Mouse (Mus musculus) stomach, embryonic 15.5 days (tissue): Measurements from ENCODE around the gene Ciart. TPM values are rescaled to one million over a fixed set of nuclear protein-coding genes. Genes with fewer than 3 reads are reported as not detected.

ENCODE experiments used
- ATAC-seq: fragments of 200-750 bp; cut with Nextera tagmentation; 2 replicates; pipeline ENCODE4 v1.8.0; 2017; ENCODE audit warnings: low read depth, moderate number of reproducible peaks, moderate TSS enrichment; ENCODE audit not compliant: insufficient read depth, low FRiP score
- H3K27ac ChIP-seq: fragments of 300-500 bp; sonication (generic); 2 replicates; pipeline ENCODE4 v1.5.1; 2015; ENCODE audit warnings: mild to moderate bottlenecking, inconsistent platforms
- H3K27me3 ChIP-seq: fragments of 300-500 bp; sonication (generic); replicated peaks from 2 replicates; pipeline ENCODE4 v1.6.1; 2015; ENCODE audit warnings: inconsistent platforms
- H3K36me3 ChIP-seq: fragments of 300-500 bp; sonication (generic); 2 replicates; pipeline ENCODE4 v1.6.1; 2015; ENCODE audit warnings: inconsistent platforms
- H3K4me1 ChIP-seq: fragments of 300-500 bp; sonication (generic); 2 replicates; pipeline ENCODE4 v1.6.1; 2015; ENCODE audit warnings: inconsistent platforms
- H3K4me2 ChIP-seq: fragments of 300-500 bp; sonication (generic); 2 replicates; pipeline ENCODE4 v1.6.1; 2015; ENCODE audit warnings: mild to moderate bottlenecking, inconsistent platforms
- H3K4me3 ChIP-seq: fragments of 300-500 bp; sonication (generic); replicated peaks from 2 replicates; pipeline ENCODE4 v1.5.1; 2015; ENCODE audit warnings: inconsistent platforms
- H3K9ac ChIP-seq: fragments of 300-500 bp; sonication (generic); 2 replicates; pipeline ENCODE4 v1.6.1; 2015; ENCODE audit warnings: inconsistent platforms
- H3K9me3 ChIP-seq: fragments of 300-500 bp; sonication (generic); 2 replicates; pipeline ENCODE4 v1.6.1; 2016; ENCODE audit warnings: inconsistent platforms
- WGBS: fragments of 180-500 bp; shearing (Covaris S2); methylation state at CpG from one replicate; pipeline ENCODE4 v1.1.7; 2015; 5-methylcytosine and 5-hydroxymethylcytosine counted together
- polyA plus RNA-seq: library from polyadenylated mRNA; unstranded; fragments of >200 nt; fragmentation: Nextera tagmentation; extraction: Ambion mirVana; gene quantifications from 2 replicates; pipeline ENCODE4 v1.2.1, GENCODE M21; 2015

The Ciart gene
- polyA plus RNA-seq, 1 experiment from 2014 or later, result 5.6 TPM

GRCm38 (mm10) chr3:95879063-95879462 lies 3.0 kb downstream of the Ciart start:
- WGBS, result 85% methylated on average over 4 of the region's 4 CpGs
- no peak overlapping the region for H3K27ac ChIP-seq

GRCm38 (mm10) chr3:95872048-95872447 lies 10.0 kb downstream of the Ciart start:
- ATAC-seq, result no peak
- Histone ChIP-seq H3K9ac (peak overlapping the region; percentile 69; the same call in 1 of the 2 replicates), H3K4me3 (peak overlapping the region; percentile 70), H3K27me3 (no peaks in the 10 kb centered on the region), H3K36me3 (peaks cover 6% of the 10 kb centered on the region; the same call in 1 of the 2 replicates), H3K27ac (peak overlapping the region; percentile 22; the same call in 1 of the 2 replicates), H3K4me2 (peak overlapping the region; percentile 61), H3K9me3 (no peaks in the 10 kb centered on the region), H3K4me1 (peaks cover 6% of the 10 kb centered on the region; the same call in 1 of the 2 replicates)
- WGBS, result 75% methylated on average over 7 of the region's 7 CpGs

More at GRCm38 (mm10) chr3:95879063-95879462, 3.0 kb downstream of the Ciart start:
- H3K36me3 ChIP-seq, result no peaks in the 10 kb centered on the region
- H3K9me3 ChIP-seq, result no peaks in the 10 kb centered on the region
- H3K4me3 ChIP-seq, result no peak overlapping the region
- peaks cover 11% of the 10 kb centered on the region; the same call in 1 of the 2 replicates for H3K4me1 ChIP-seq
- H3K9ac ChIP-seq, result no peak overlapping the region
- no peak overlapping the region for H3K4me2 ChIP-seq
- no peak for ATAC-seq
- H3K27me3 ChIP-seq, result no peaks in the 10 kb centered on the region

- WGBS, result under 1% methylated on average over 33 of the region's 33 CpGs
- no peaks in the 10 kb centered on the region for H3K27me3 ChIP-seq
- ATAC-seq, result peak; percentile 96
- H3K9ac ChIP-seq, result peak within 1 kb of the TSS; percentile 69
- H3K9me3 ChIP-seq, result no peaks in the 10 kb centered on the region
- peaks cover 6% of the 10 kb centered on the region; the same call in 1 of the 2 replicates for H3K4me1 ChIP-seq
- H3K27ac ChIP-seq, result peak within 1 kb of the TSS; percentile 90
- peak within 1 kb of the TSS; percentile 70 for H3K4me3 ChIP-seq
- peak within 1 kb of the TSS; percentile 61 for H3K4me2 ChIP-seq
- peaks cover 6% of the 10 kb centered on the region; the same call in 1 of the 2 replicates for H3K36me3 ChIP-seq
Measured at GRCm38 (mm10) chr3:95871392-95871867, 10.6 kb downstream of the Ciart start, which contains the start of gene Mrps21. TSS of gene Mrps21 (minus strand) at chr3:95871519.

GRCm38 (mm10) chr3:95870976-95871375 lies 11.1 kb downstream of the Ciart start:
- 0 out of 2 replicates have a peak, but pooled peaks have one; percentile 11 for ATAC-seq
- Histone ChIP-seq H3K27ac (peak overlapping the region; percentile 90), H3K9me3 (no peaks in the 10 kb centered on the region), H3K4me1 (peaks cover 6% of the 10 kb centered on the region; the same call in 1 of the 2 replicates), H3K4me2 (peak overlapping the region; percentile 61), H3K36me3 (peaks cover 6% of the 10 kb centered on the region; the same call in 1 of the 2 replicates), H3K4me3 (peak overlapping the region; percentile 70), H3K27me3 (no peaks in the 10 kb centered on the region), H3K9ac (peak overlapping the region; percentile 69)
- WGBS, result 4% methylated on average over 15 of the region's 15 CpGs

GRCm38 (mm10) chr3:95867408-95867807 lies 14.6 kb downstream of the Ciart start:
- WGBS, result 92% methylated on average over 2 of the region's 2 CpGs
- peaks cover 5% of the 10 kb centered on the region; the same call in 1 of the 2 replicates for H3K4me1 ChIP-seq
- H3K36me3 ChIP-seq, result peaks cover 6% of the 10 kb centered on the region; the same call in 1 of the 2 replicates
- H3K27ac ChIP-seq, result no peak overlapping the region
- no peak overlapping the region for H3K4me2 ChIP-seq
- no peak overlapping the region for H3K4me3 ChIP-seq
- no peaks in the 10 kb centered on the region for H3K9me3 ChIP-seq
- H3K9ac ChIP-seq, result no peak overlapping the region
- no peaks in the 10 kb centered on the region for H3K27me3 ChIP-seq
- no peak for ATAC-seq

- 85% methylated on average over 5 of the region's 5 CpGs for WGBS
- H3K27me3 ChIP-seq, result no peaks in the 10 kb centered on the region
- H3K9me3 ChIP-seq, result no peaks in the 10 kb centered on the region
- no peak overlapping the region for H3K27ac ChIP-seq
- peaks cover 6% of the 10 kb centered on the region; the same call in 1 of the 2 replicates for H3K36me3 ChIP-seq
- no peak for ATAC-seq
- no peak overlapping the region for H3K9ac ChIP-seq
- H3K4me1 ChIP-seq, result no peaks in the 10 kb centered on the region
- H3K4me3 ChIP-seq, result no peak overlapping the region
- H3K4me2 ChIP-seq, result no peak overlapping the region
Measured at GRCm38 (mm10) chr3:95866071-95866470, 16.0 kb downstream of the Ciart start.

GRCm38 (mm10) chr3:95865571-95865970 lies 16.5 kb downstream of the Ciart start:
- 95% methylated on average over 20 of the region's 20 CpGs for WGBS
- Histone ChIP-seq H3K36me3 (peaks cover 6% of the 10 kb centered on the region; the same call in 1 of the 2 replicates), H3K27ac (no peak overlapping the region), H3K9me3 (no peaks in the 10 kb centered on the region), H3K4me3 (no peak overlapping the region), H3K4me1 (no peaks in the 10 kb centered on the region), H3K9ac (no peak overlapping the region), H3K4me2 (no peak overlapping the region), H3K27me3 (no peaks in the 10 kb centered on the region)
- ATAC-seq, result no peak

GRCm38 (mm10) chr3:95865050-95865449 lies 17.0 kb downstream of the Ciart start:
- Histone ChIP-seq H3K9me3 (no peaks in the 10 kb centered on the region), H3K27ac (no peak overlapping the region), H3K4me3 (no peak overlapping the region), H3K4me2 (no peak overlapping the region), H3K27me3 (no peaks in the 10 kb centered on the region), H3K4me1 (no peaks in the 10 kb centered on the region), H3K36me3 (peaks cover 6% of the 10 kb centered on the region; the same call in 1 of the 2 replicates), H3K9ac (no peak overlapping the region)
- no peak for ATAC-seq
- 76% methylated on average over 5 of the region's 5 CpGs for WGBS

- no peaks in the 10 kb centered on the region; the same call in 1 of the 2 replicates for H3K36me3 ChIP-seq
- no peak overlapping the region for H3K27ac ChIP-seq
- no peak overlapping the region for H3K4me2 ChIP-seq
- H3K27me3 ChIP-seq, result no peaks in the 10 kb centered on the region
- H3K9me3 ChIP-seq, result no peaks in the 10 kb centered on the region
- no peak for ATAC-seq
- no peak overlapping the region for H3K4me3 ChIP-seq
- no peak overlapping the region for H3K9ac ChIP-seq
- no peaks in the 10 kb centered on the region for H3K4me1 ChIP-seq
- WGBS, result 68% methylated on average over 7 of the region's 7 CpGs
Measured at GRCm38 (mm10) chr3:95863578-95863977, 18.5 kb downstream of the Ciart start.

GRCm38 (mm10) chr3:95861796-95862195 lies 20.3 kb downstream of the Ciart start:
- no peaks in the 10 kb centered on the region for H3K9me3 ChIP-seq
- no peak overlapping the region for H3K9ac ChIP-seq
- H3K4me3 ChIP-seq, result no peak overlapping the region
- H3K36me3 ChIP-seq, result no peaks in the 10 kb centered on the region
- H3K4me2 ChIP-seq, result no peak overlapping the region
- H3K27me3 ChIP-seq, result no peaks in the 10 kb centered on the region
- no peaks in the 10 kb centered on the region for H3K4me1 ChIP-seq
- H3K27ac ChIP-seq, result no peak overlapping the region
- 47% methylated on average over 2 of the region's 2 CpGs for WGBS
- peak; percentile 68; the same call in 1 of the 2 replicates for ATAC-seq

GRCm38 (mm10) chr3:95861216-95861615 lies 20.8 kb downstream of the Ciart start:
- no peaks in the 10 kb centered on the region for H3K4me1 ChIP-seq
- no peaks in the 10 kb centered on the region for H3K36me3 ChIP-seq
- H3K4me2 ChIP-seq, result no peak overlapping the region
- 75% methylated on average over 10 of the region's 10 CpGs for WGBS
- no peak overlapping the region for H3K9ac ChIP-seq
- no peaks in the 10 kb centered on the region for H3K9me3 ChIP-seq
- H3K27me3 ChIP-seq, result no peaks in the 10 kb centered on the region
- ATAC-seq, result no peak
- no peak overlapping the region for H3K27ac ChIP-seq
- no peak overlapping the region for H3K4me3 ChIP-seq

GRCm38 (mm10) chr3:95860323-95860722 lies 21.7 kb downstream of the Ciart start:
- H3K4me2 ChIP-seq, result no peak overlapping the region
- H3K9me3 ChIP-seq, result no peaks in the 10 kb centered on the region
- H3K9ac ChIP-seq, result no peak overlapping the region
- ATAC-seq, result no peak
- H3K36me3 ChIP-seq, result no peaks in the 10 kb centered on the region
- no peak overlapping the region for H3K27ac ChIP-seq
- H3K4me1 ChIP-seq, result no peaks in the 10 kb centered on the region
- no peaks in the 10 kb centered on the region for H3K27me3 ChIP-seq
- 65% methylated on average over 3 of the region's 3 CpGs for WGBS
- no peak overlapping the region for H3K4me3 ChIP-seq
